Mouse (Mus musculus): ENCODE data around the gene Aak1.

The Aak1 gene

GRCm38 (mm10) chr6:86959006-86959405 is 109.7 kb downstream of the Aak1 start:
- DNase-seq (ENCODE audit: low spot score in 2 of 2) = no peak

GRCm38 (mm10) chr6:86963987-86964685 is 114.8 kb downstream of the Aak1 start:
- no peak for DNase-seq (ENCODE audit: low spot score in 2 of 2)

GRCm38 (mm10) chr6:86967166-86967565 is 117.8 kb downstream of the Aak1 start:
- DNase-seq (ENCODE audit: low spot score in 2 of 2) = no peak

GRCm38 (mm10) chr6:86973956-86974355 is 124.6 kb downstream of the Aak1 start:
- DNase-seq (ENCODE audit: low spot score in 2 of 2) = no peak

GRCm38 (mm10) chr6:86978156-86978908 is 129.0 kb downstream of the Aak1 start:
- no peak for DNase-seq (ENCODE audit: low spot score in 2 of 2)

GRCm38 (mm10) chr6:86978909-86979265 is 129.6 kb downstream of the Aak1 start:
- no peak for DNase-seq (ENCODE audit: low spot score in 2 of 2)

- DNase-seq (ENCODE audit: low spot score in 2 of 2) = no peak
Measured at GRCm38 (mm10) chr6:86981206-86981605, 131.9 kb downstream of the Aak1 start.

- no peak for DNase-seq (ENCODE audit: low spot score in 2 of 2)
Measured at GRCm38 (mm10) chr6:86985314-86986106, 136.2 kb downstream of the Aak1 start.

- no peak for DNase-seq (ENCODE audit: low spot score in 2 of 2)
Measured at GRCm38 (mm10) chr6:86989576-86989975, 140.3 kb downstream of the Aak1 start.

GRCm38 (mm10) chr6:86991041-86991440 is 141.7 kb downstream of the Aak1 start:
- no peak for DNase-seq (ENCODE audit: low spot score in 2 of 2)

- no peak for DNase-seq (ENCODE audit: low spot score in 2 of 2)
Measured at GRCm38 (mm10) chr6:86992349-86992748, 143.0 kb downstream of the Aak1 start.

- no peak for DNase-seq (ENCODE audit: low spot score in 2 of 2)
Measured at GRCm38 (mm10) chr6:86994254-86994653, 144.9 kb downstream of the Aak1 start.

GRCm38 (mm10) chr6:86996629-86997307 is 147.5 kb downstream of the Aak1 start:
- peak in 1 of 2 experiments; percentile 39 for DNase-seq (ENCODE audit: low spot score in 2 of 2)

- no peak for DNase-seq (ENCODE audit: low spot score in 2 of 2)
Measured at GRCm38 (mm10) chr6:86997360-86997759, 148.0 kb downstream of the Aak1 start.

GRCm38 (mm10) chr6:87001995-87002394 is 152.7 kb downstream of the Aak1 start:
- no peak for DNase-seq (ENCODE audit: low spot score in 2 of 2)

- DNase-seq (ENCODE audit: low spot score in 2 of 2) = peak; percentile 58 to 73
Measured at GRCm38 (mm10) chr6:87002521-87003055, 153.3 kb downstream of the Aak1 start.

- no peak for DNase-seq (ENCODE audit: low spot score in 2 of 2)
Measured at GRCm38 (mm10) chr6:87004099-87004498, 154.8 kb downstream of the Aak1 start.

GRCm38 (mm10) chr6:87005577-87005976 is 156.3 kb downstream of the Aak1 start:
- DNase-seq (ENCODE audit: low spot score in 2 of 2) = no peak

GRCm38 (mm10) chr6:87008887-87009286 is 159.6 kb downstream of the Aak1 start, which contains the start of gene Nfu1:
Nfu1 (plus strand) TSS chr6:87009236.
- no peak for DNase-seq (ENCODE audit: low spot score in 2 of 2)

GRCm38 (mm10) chr6:87009692-87010328 is 160.5 kb downstream of the Aak1 start:
- peak; percentile 85 to 89 for DNase-seq (ENCODE audit: low spot score in 2 of 2)

GRCm38 (mm10) chr6:87016916-87017315 is 167.6 kb downstream of the Aak1 start:
- DNase-seq (ENCODE audit: low spot score in 2 of 2) = no peak
